Mouse (Mus musculus): ENCODE measurements around the gene Plekha5. TPM values are rescaled to one million over a fixed set of nuclear protein-coding genes. Genes with fewer than 3 reads are reported as not detected.

The Plekha5 gene
- total RNA-seq, 1 experiment = 26.1 TPM

DNA sequence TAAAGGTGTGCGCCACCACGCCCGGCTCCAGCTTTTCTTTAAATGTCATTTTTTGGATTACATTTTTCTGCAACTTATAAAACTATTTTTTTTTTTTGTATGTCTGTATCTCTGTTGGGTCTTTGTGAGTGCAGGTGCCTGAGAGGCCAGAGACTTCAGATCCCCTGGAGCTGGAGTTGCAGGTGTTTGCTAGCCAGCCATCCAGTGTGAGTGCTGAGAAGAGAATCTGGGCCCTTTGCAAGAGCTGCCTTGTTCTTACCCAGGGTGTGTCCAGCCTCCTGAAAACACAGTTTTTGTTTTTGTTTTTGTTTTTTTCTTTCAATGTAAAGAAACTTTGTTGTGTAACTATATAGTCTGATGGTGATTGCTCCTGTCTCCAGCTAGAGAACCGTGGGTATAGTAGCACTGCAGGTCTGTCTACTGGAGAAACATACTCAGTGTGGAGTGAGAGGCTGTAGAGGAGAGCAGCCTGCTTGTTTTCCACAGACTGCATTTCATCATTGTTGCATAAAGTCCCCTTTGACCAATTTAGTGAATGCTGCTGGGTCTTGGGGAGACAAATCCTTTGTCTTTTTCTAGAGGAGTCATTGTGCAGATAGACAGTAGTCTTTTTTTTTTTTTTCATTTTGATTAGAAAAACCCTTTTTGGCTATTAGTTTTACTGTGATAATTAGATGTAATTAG is 205.5 kb downstream of the Plekha5 start:
- Histone ChIP-seq H3K4me3 (ENCODE audit: insufficient read depth in 1 of 2, low read depth in 1 of 2, low read length in 2 of 2, poor library complexity in 1 of 2, severe bottlenecking in 1 of 2) (no peak overlapping the region), H3K9ac (ENCODE audit: insufficient read depth, low read depth, low read length, poor library complexity, severe bottlenecking) (no peak overlapping the region), H3K9me3 (ENCODE audit: control insufficient read depth, insufficient read depth, low read depth, low read length) (no peaks in the 10 kb centered on the region), H3K4me1 (ENCODE audit: control insufficient read depth in 2 of 2, insufficient read depth in 2 of 2, low read length in 2 of 2, poor library complexity in 1 of 2) (peaks cover 12% of the 10 kb centered on the region in 2 experiments), H3K27ac (ENCODE audit: insufficient read depth, low read depth, low read length, poor library complexity, severe bottlenecking) (no peak overlapping the region), H3K36me3 (ENCODE audit: control insufficient read depth, insufficient read depth, low read length, poor library complexity, severe bottlenecking) (peaks cover 16% of the 10 kb centered on the region)
- TF ChIP-seq HCFC1 (IDR thresholded peaks at IDR 0.05; ENCODE audit: borderline replicate concordance, insufficient read depth, low read length) (no peak), ZC3H11A (IDR thresholded peaks at IDR 0.05; ENCODE audit: borderline replicate concordance, low read depth, low read length) (no peak), MAFK (IDR thresholded peaks at IDR 0.05; ENCODE audit: insufficient read depth, low read depth, low read length) (no peak), CHD2 (IDR thresholded peaks at IDR 0.05; ENCODE audit: low read depth, low read length) (no peak), ZNF384 (IDR thresholded peaks at IDR 0.05; ENCODE audit: low read depth, low read length) (no peak)
- in situ Hi-C loops (cut with MboI; ENCODE audit: low sequenced_read_pairs in 2 of 2, unreplicated experiment in 2 of 2) = no loop called here
- no peak for DNase-seq (ENCODE audit: low read depth, low spot score)

DNA sequence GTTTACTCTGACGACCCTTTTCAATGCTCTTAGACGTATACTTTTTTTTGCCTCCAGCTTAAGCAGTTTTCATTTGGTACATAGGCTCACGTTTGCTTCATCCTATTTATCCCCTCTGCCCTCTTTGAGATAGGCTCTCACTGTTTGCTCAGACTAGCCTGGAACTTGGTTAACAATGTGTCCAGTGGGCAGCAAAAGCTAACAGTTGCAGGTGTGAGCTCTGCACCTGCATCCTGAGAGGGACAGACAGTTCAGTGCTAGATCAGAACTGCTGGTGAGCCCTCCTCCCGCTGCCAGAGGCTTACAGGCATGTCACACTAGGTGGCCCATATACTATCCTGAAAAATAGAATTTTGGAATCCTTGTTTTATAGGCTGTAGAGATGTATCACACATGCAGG is 206.5 kb downstream of the Plekha5 start:
- in situ Hi-C loops (cut with MboI; ENCODE audit: low sequenced_read_pairs in 2 of 2, unreplicated experiment in 2 of 2) = no loop called here
- TF ChIP-seq HCFC1 (IDR thresholded peaks at IDR 0.05; ENCODE audit: borderline replicate concordance, insufficient read depth, low read length) (no peak), ZNF384 (IDR thresholded peaks at IDR 0.05; ENCODE audit: low read depth, low read length) (no peak), CHD2 (IDR thresholded peaks at IDR 0.05; ENCODE audit: low read depth, low read length) (no peak), ZC3H11A (IDR thresholded peaks at IDR 0.05; ENCODE audit: borderline replicate concordance, low read depth, low read length) (no peak), MAFK (IDR thresholded peaks at IDR 0.05; ENCODE audit: insufficient read depth, low read depth, low read length) (no peak)
- H3K9me3 ChIP-seq (ENCODE audit: control insufficient read depth, insufficient read depth, low read depth, low read length) = no peaks in the 10 kb centered on the region
- H3K4me3 ChIP-seq (ENCODE audit: insufficient read depth in 1 of 2, low read depth in 1 of 2, low read length in 2 of 2, poor library complexity in 1 of 2, severe bottlenecking in 1 of 2) = no peak overlapping the region
- H3K9ac ChIP-seq (ENCODE audit: insufficient read depth, low read depth, low read length, poor library complexity, severe bottlenecking) = no peak overlapping the region
- no peak overlapping the region for H3K27ac ChIP-seq (ENCODE audit: insufficient read depth, low read depth, low read length, poor library complexity, severe bottlenecking)
- peaks cover 18% of the 10 kb centered on the region for H3K36me3 ChIP-seq (ENCODE audit: control insufficient read depth, insufficient read depth, low read length, poor library complexity, severe bottlenecking)
- no peak for DNase-seq (ENCODE audit: low read depth, low spot score)
- H3K4me1 ChIP-seq (ENCODE audit: control insufficient read depth in 2 of 2, insufficient read depth in 2 of 2, low read length in 2 of 2, poor library complexity in 1 of 2) = peaks cover 12% of the 10 kb centered on the region in 2 experiments

- peaks cover 26% of the 10 kb centered on the region for H3K36me3 ChIP-seq (ENCODE audit: control insufficient read depth, insufficient read depth, low read length, poor library complexity, severe bottlenecking)
- in situ Hi-C loops (cut with MboI; ENCODE audit: low sequenced_read_pairs in 2 of 2, unreplicated experiment in 2 of 2) = no loop called here
- H3K4me3 ChIP-seq (ENCODE audit: insufficient read depth in 1 of 2, low read depth in 1 of 2, low read length in 2 of 2, poor library complexity in 1 of 2, severe bottlenecking in 1 of 2) = no peak overlapping the region
- H3K4me1 ChIP-seq (ENCODE audit: control insufficient read depth in 2 of 2, insufficient read depth in 2 of 2, low read length in 2 of 2, poor library complexity in 1 of 2) = peaks cover 4 to 10% of the 10 kb centered on the region in 2 experiments; a peak in 2 of 4 replicates
- TF ChIP-seq CHD2 (IDR thresholded peaks at IDR 0.05; ENCODE audit: low read depth, low read length) = no peak
- TF ChIP-seq ZNF384 (IDR thresholded peaks at IDR 0.05; ENCODE audit: low read depth, low read length) = no peak
- TF ChIP-seq ZC3H11A (IDR thresholded peaks at IDR 0.05; ENCODE audit: borderline replicate concordance, low read depth, low read length) = no peak
- TF ChIP-seq MAFK (IDR thresholded peaks at IDR 0.05; ENCODE audit: insufficient read depth, low read depth, low read length) = no peak
- TF ChIP-seq HCFC1 (IDR thresholded peaks at IDR 0.05; ENCODE audit: borderline replicate concordance, insufficient read depth, low read length) = no peak
- DNase-seq (ENCODE audit: low read depth, low spot score) = no peak
- H3K9ac ChIP-seq (ENCODE audit: insufficient read depth, low read depth, low read length, poor library complexity, severe bottlenecking) = no peak overlapping the region
- no peaks in the 10 kb centered on the region for H3K9me3 ChIP-seq (ENCODE audit: control insufficient read depth, insufficient read depth, low read depth, low read length)
- H3K27ac ChIP-seq (ENCODE audit: insufficient read depth, low read depth, low read length, poor library complexity, severe bottlenecking) = no peak overlapping the region
Observed at GRCm38 (mm10) chr6:140633616-140634015, 209.8 kb downstream of the Plekha5 start.

GRCm38 (mm10) chr6:140636290-140636689 is 212.4 kb downstream of the Plekha5 start:
- Histone ChIP-seq H3K9ac (ENCODE audit: insufficient read depth, low read depth, low read length, poor library complexity, severe bottlenecking) (no peak overlapping the region), H3K36me3 (ENCODE audit: control insufficient read depth, insufficient read depth, low read length, poor library complexity, severe bottlenecking) (peaks cover 39% of the 10 kb centered on the region), H3K4me3 (ENCODE audit: insufficient read depth in 1 of 2, low read depth in 1 of 2, low read length in 2 of 2, poor library complexity in 1 of 2, severe bottlenecking in 1 of 2) (no peak overlapping the region), H3K4me1 (ENCODE audit: control insufficient read depth in 2 of 2, insufficient read depth in 2 of 2, low read length in 2 of 2, poor library complexity in 1 of 2) (peaks cover 0 to 3% of the 10 kb centered on the region in 2 experiments; a peak in 1 of 4 replicates), H3K9me3 (ENCODE audit: control insufficient read depth, insufficient read depth, low read depth, low read length) (no peaks in the 10 kb centered on the region), H3K27ac (ENCODE audit: insufficient read depth, low read depth, low read length, poor library complexity, severe bottlenecking) (no peak overlapping the region)
- in situ Hi-C loops (cut with MboI; ENCODE audit: low sequenced_read_pairs in 2 of 2, unreplicated experiment in 2 of 2) = no loop called here
- no peak for TF ChIP-seq ZNF384 (IDR thresholded peaks at IDR 0.05; ENCODE audit: low read depth, low read length)
- no peak for TF ChIP-seq HCFC1 (IDR thresholded peaks at IDR 0.05; ENCODE audit: borderline replicate concordance, insufficient read depth, low read length)
- no peak for TF ChIP-seq MAFK (IDR thresholded peaks at IDR 0.05; ENCODE audit: insufficient read depth, low read depth, low read length)
- no peak for TF ChIP-seq CHD2 (IDR thresholded peaks at IDR 0.05; ENCODE audit: low read depth, low read length)
- no peak for TF ChIP-seq ZC3H11A (IDR thresholded peaks at IDR 0.05; ENCODE audit: borderline replicate concordance, low read depth, low read length)
- no peak for DNase-seq (ENCODE audit: low read depth, low spot score)

All from ES-E14 (cell line).